Mouse (Mus musculus) brain, embryonic 14.5 days (tissue): Measurements from ENCODE around the gene Casq2.

Source experiments
- CTCF ChIP-seq: fragments of 200-500 bp; IDR thresholded peaks from 2 replicates; pipeline ENCODE4 v1.5.1; 2012; ENCODE audit warnings: inconsistent platforms, mild to moderate bottlenecking, moderate library complexity, borderline replicate concordance; ENCODE audit not compliant: insufficient read depth, insufficient read length; ENCODE audit errors: extremely low read depth
- POLR2A ChIP-seq: fragments of 200-500 bp; IDR thresholded peaks from 2 replicates; pipeline ENCODE4 v1.6.1; 2012; ENCODE audit warnings: mild to moderate bottlenecking, inconsistent platforms, borderline replicate concordance; ENCODE audit not compliant: poor library complexity, insufficient read depth, insufficient read length, severe bottlenecking; ENCODE audit errors: extremely low read depth

DNA sequence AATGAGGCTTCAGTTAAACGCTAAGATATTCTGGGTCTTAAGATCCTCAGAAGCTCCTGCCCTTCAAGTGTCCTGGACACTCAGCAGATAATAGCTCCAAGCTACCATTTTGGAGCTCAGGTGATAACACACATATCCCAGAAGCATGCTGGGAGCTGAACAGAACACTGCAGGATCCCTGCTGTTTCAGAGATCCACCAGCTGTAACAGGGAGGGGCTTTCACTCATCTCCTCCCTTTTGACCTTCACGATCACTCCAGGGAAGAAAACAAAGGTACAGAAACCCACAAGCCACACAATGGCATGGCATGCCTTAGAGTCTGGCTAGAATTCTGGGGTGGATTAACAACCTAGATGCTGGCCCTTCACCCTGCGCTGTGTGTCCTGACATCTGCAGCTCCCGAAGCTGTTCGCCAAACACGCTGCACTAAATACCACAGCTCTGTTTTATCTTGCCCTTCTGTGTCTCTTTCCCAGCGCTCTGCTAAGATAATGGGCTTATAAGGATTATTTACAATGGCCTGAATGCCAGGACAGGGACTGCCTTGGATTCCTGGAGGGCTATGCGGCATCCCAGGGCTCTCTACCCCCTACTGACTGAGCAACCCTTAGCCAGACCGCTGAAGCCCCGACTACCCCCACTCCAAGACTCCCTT, 81.5 kb downstream of the Casq2 start:
- no peak for TF ChIP-seq CTCF
- TF ChIP-seq POLR2A: no peak
